Mouse (Mus musculus) myocyte (in vitro differentiated cells): ENCODE measurements at regions not wholly inside any gene's neighbourhood (a gene's known extent, or its start where the extent isn't known, plus 50 kb on each side); places are given as distances from the start of the nearest gene placed in this dataset.

Experiments used
- H3K27me3 ChIP-seq: one replicate; pipeline ENCODE4 v1.6.1; 2011; ENCODE audit not compliant: control insufficient read depth, insufficient read depth, insufficient read length
- H3K36me3 ChIP-seq: one replicate; pipeline ENCODE4 v1.6.1; 2011; ENCODE audit not compliant: control insufficient read depth, insufficient read depth
- H3K4me2 ChIP-seq: one replicate; pipeline ENCODE4 v1.6.1; 2011; ENCODE audit warnings: low read depth, control low read depth
- H3K4me3 ChIP-seq: one replicate; pipeline ENCODE4 v1.5.1; 2011; ENCODE audit warnings: mild to moderate bottlenecking, control low read depth, moderate library complexity
- H3K79me2 ChIP-seq: one replicate; pipeline ENCODE4 v1.6.1; 2011; ENCODE audit not compliant: control insufficient read depth, insufficient read depth
- H3ac ChIP-seq: one replicate; pipeline ENCODE4 v1.6.1; 2011; ENCODE audit not compliant: control insufficient read depth, insufficient read length
- CEBPB ChIP-seq: IDR thresholded peaks from 2 replicates; pipeline ENCODE4 v1.6.1; 2011; ENCODE audit warnings: mild to moderate bottlenecking, moderate library complexity; ENCODE audit not compliant: poor library complexity, insufficient read depth, severe bottlenecking
- E2F4 ChIP-seq: IDR thresholded peaks from one replicate; pipeline ENCODE4 v1.6.1; 2011; ENCODE audit warnings: mild to moderate bottlenecking, control low read depth, moderate library complexity; ENCODE audit not compliant: insufficient read depth
- MAX ChIP-seq: IDR thresholded peaks from one replicate; pipeline ENCODE4 v1.6.1; 2011; ENCODE audit warnings: low read depth, mild to moderate bottlenecking, control low read depth
- MYOD1 ChIP-seq, 3 experiments: IDR thresholded peaks; one replicate each; pipeline ENCODE4 v1.6.1; 2011; ENCODE audit warnings: control low read depth in 2 of 3, low read depth in 2 of 3, mild to moderate bottlenecking in 2 of 3, moderate library complexity in 1 of 3; ENCODE audit not compliant: insufficient read length in 2 of 3, control insufficient read depth in 1 of 3
- MYOG ChIP-seq, 3 experiments: IDR thresholded peaks; one replicate each; pipeline ENCODE4 v1.6.1; 2011; ENCODE audit warnings: control low read depth in 2 of 3, low read depth in 2 of 3, mild to moderate bottlenecking in 2 of 3; ENCODE audit not compliant: insufficient read length in 2 of 3, control insufficient read depth in 1 of 3, insufficient read depth in 1 of 3
- POLR2A ChIP-seq: IDR thresholded peaks from one replicate; pipeline ENCODE4 v1.6.1; 2011; ENCODE audit warnings: low read depth, mild to moderate bottlenecking, control low read depth, moderate library complexity; ENCODE audit not compliant: insufficient read length
- POLR2AphosphoS2 ChIP-seq: IDR thresholded peaks from one replicate; pipeline ENCODE4 v1.6.1; 2011; ENCODE audit warnings: low read depth, control low read depth; ENCODE audit not compliant: insufficient read length
- REST ChIP-seq: IDR thresholded peaks from one replicate; pipeline ENCODE4 v1.6.1; 2011; ENCODE audit warnings: mild to moderate bottlenecking, control low read depth, moderate library complexity; ENCODE audit not compliant: insufficient read depth, insufficient read length
- SRF ChIP-seq: IDR thresholded peaks from one replicate; pipeline ENCODE4 v1.6.1; 2011; ENCODE audit warnings: low read depth; ENCODE audit not compliant: control insufficient read depth, insufficient read length
- TCF12 ChIP-seq: IDR thresholded peaks from one replicate; pipeline ENCODE4 v1.6.1; 2011; ENCODE audit warnings: mild to moderate bottlenecking, control low read depth; ENCODE audit not compliant: poor library complexity, insufficient read depth, severe bottlenecking
- TCF3 ChIP-seq: IDR thresholded peaks from one replicate; pipeline ENCODE4 v1.6.1; 2011; ENCODE audit warnings: low read depth, control low read depth; ENCODE audit not compliant: insufficient read length
- USF1 ChIP-seq: IDR thresholded peaks from one replicate; pipeline ENCODE4 v1.6.1; 2011; ENCODE audit warnings: low read depth, mild to moderate bottlenecking, control low read depth, moderate library complexity

DNA sequence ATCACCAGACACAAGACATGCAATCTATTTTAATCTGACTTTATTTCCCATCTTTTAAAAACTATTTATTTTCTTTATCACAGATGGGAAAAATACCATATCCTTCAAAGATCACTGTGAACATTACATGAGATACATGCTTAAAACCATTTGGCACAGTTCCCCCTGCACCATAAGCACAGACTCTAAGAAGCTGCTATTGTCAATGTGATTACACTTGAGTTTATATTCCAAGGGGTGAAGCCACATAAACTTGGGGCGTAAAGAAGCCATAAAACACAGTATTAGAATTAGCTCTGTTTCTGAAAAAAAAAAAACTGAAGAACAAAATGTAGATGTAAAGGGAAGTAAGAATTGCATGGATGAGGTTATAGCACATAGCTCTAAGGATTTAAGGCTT, 762.1 kb downstream of the Tlr4 start:
- Histone ChIP-seq H3K79me2 (no peaks in the 10 kb centered on the region), H3K36me3 (no peaks in the 10 kb centered on the region), H3K27me3 (no peaks in the 10 kb centered on the region), H3ac (no peak overlapping the region), H3K4me2 (no peak overlapping the region), H3K4me3 (no peak overlapping the region)
- TF ChIP-seq MYOG (IDR thresholded peaks at IDR 0.05; ENCODE audit: control insufficient read depth in 1 of 3, insufficient read depth in 1 of 3, insufficient read length in 2 of 3, low read depth in 2 of 3) (no peak), CEBPB (no peak), E2F4 (no peak), REST (no peak), POLR2AphosphoS2 (no peak), TCF12 (no peak)

DNA sequence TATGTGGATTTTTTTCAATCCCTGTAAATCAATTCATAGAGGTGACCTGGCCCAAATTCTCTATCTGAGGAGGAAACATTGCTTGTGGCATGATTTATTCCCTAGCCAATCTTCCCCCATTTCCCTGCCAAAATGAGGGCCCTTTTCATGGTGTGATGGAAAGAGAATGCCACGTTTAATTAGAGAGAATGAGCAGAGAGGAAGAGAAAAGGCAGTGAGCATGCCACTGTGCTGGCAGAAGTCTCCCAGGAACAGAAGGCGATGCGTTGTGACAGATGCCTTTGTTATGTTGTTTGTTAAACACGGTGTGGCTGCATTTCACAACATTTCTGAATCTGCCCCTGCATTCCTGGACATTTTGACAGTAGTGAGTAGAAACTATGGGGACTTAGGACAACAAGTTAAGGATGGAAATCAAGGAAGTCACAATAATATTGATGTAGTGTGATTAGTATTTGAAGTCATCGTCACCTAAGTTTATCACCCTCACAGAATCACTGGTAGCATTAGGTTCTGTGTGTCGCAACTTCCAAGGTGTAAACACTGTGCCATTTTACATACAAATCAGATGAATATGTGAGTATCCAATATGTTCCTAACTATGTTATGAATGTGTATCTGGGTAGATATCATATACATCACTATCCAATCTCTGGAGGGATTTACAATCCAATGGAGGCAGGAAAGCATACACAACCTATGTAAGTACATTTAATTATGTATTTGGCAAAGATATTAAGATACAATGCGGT, 762.8 kb downstream of the Tlr4 start:
- H3K79me2 ChIP-seq, result no peaks in the 10 kb centered on the region
- no peak overlapping the region for H3K4me2 ChIP-seq
- TF ChIP-seq USF1, result no peak
- no peak for TF ChIP-seq MAX
- no peak for TF ChIP-seq CEBPB
- no peak for TF ChIP-seq TCF3
- TF ChIP-seq MYOD1 (IDR thresholded peaks at IDR 0.05; ENCODE audit: control insufficient read depth in 1 of 3, insufficient read length in 2 of 3, low read depth in 2 of 3), result no peak
- TF ChIP-seq E2F4, result no peak
- no peak for TF ChIP-seq TCF12
- no peaks in the 10 kb centered on the region for H3K27me3 ChIP-seq
- H3K36me3 ChIP-seq, result no peaks in the 10 kb centered on the region
- no peak overlapping the region for H3ac ChIP-seq
- no peak overlapping the region for H3K4me3 ChIP-seq

DNA sequence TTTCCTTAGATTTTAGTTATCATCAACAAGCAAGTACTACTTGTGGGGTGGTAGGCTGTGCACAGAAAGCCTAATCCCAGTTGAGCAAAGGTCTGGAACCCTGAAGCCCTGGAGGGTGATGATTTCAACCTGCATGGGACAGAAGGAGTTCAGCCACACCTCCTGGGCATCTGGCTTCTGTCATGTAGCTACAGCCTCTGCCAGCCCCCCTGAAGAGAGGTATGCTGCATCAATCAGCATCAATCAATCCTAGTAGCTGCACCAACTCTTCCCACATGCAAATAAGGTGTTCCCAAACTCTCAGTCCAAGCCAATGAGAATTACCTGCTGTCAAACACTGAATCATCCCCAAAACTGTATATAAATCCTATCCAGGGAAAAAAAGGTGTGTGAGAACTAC, 779.8 kb downstream of the Tlr4 start:
- H3K36me3 ChIP-seq, result no peaks in the 10 kb centered on the region

DNA sequence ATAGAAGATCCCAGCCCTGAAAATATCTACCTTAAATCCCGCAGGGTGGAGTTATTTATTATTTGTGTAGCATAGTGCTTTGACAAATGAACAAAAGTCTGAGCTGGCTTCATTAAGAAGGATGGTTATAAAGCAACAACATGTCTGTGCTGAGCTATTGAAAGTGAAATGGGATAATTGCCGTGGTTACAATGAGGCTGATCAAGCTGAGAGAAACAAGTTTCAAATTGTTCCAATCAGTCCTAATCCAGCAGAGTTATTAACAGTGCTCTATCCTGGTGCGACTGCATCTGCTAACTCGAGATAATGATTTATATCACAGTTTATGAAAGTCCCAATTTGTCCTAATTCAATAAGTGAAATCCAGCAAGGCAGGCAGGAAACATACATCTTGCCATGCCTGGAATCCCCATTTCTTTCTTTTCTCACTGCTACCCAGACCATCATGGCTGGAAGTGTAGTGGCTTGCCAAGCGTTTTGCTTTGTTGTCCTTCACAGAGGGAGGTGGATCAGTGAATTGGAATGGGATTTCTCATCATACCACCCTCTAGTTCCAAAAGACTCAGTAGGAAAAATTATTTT, 787.2 kb downstream of the Tlr4 start:
- no peaks in the 10 kb centered on the region for H3K36me3 ChIP-seq
- TF ChIP-seq CEBPB (no peak), MAX (no peak), TCF12 (no peak), E2F4 (no peak), POLR2A (no peak), TCF3 (no peak), SRF (no peak), USF1 (no peak), MYOD1 (IDR thresholded peaks at IDR 0.05; ENCODE audit: control insufficient read depth in 1 of 3, insufficient read length in 2 of 3, low read depth in 2 of 3) (no peak), REST (no peak), MYOG (IDR thresholded peaks at IDR 0.05; ENCODE audit: control insufficient read depth in 1 of 3, insufficient read depth in 1 of 3, insufficient read length in 2 of 3, low read depth in 2 of 3) (no peak), POLR2AphosphoS2 (no peak)

More for the DNA sequence above, 779.8 kb downstream of the Tlr4 start:
- H3K4me2 ChIP-seq, result no peak overlapping the region
- no peaks in the 10 kb centered on the region for H3K79me2 ChIP-seq
- no peak for TF ChIP-seq SRF
- no peaks in the 10 kb centered on the region for H3K27me3 ChIP-seq
- H3ac ChIP-seq, result no peak overlapping the region
- H3K4me3 ChIP-seq, result no peak overlapping the region

DNA sequence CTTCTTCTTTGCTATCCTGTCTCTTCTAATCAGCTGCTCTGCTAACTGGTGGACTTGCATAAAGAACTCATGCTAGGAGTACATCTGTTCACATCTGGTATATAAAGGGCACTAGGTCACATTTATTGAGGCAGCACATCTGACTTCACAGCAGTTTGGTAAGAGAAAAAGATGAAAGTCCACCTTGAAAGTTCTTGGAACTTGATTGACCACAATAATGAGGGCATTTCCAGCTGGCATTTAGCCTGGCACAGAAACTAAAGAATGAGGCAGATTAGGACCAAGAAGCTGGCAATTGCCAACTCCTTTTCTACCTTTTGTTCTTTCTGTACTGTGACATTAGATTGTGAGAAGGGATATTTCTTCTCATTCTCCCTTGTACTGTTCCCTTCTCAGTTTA, 799.3 kb downstream of the Tlr4 start:
- no peaks in the 10 kb centered on the region for H3K36me3 ChIP-seq
- no peaks in the 10 kb centered on the region for H3K79me2 ChIP-seq
- no peak overlapping the region for H3K4me2 ChIP-seq
- H3K27me3 ChIP-seq, result no peaks in the 10 kb centered on the region
- H3ac ChIP-seq, result no peak overlapping the region
- H3K4me3 ChIP-seq, result no peak overlapping the region
- TF ChIP-seq USF1 (no peak), MYOG (IDR thresholded peaks at IDR 0.05; ENCODE audit: control insufficient read depth in 1 of 3, insufficient read depth in 1 of 3, insufficient read length in 2 of 3, low read depth in 2 of 3) (no peak), E2F4 (no peak), SRF (no peak), REST (no peak), TCF12 (no peak)

More for the DNA sequence above, 787.2 kb downstream of the Tlr4 start:
- no peak overlapping the region for H3ac ChIP-seq
- no peaks in the 10 kb centered on the region for H3K79me2 ChIP-seq
- H3K4me2 ChIP-seq, result no peak overlapping the region
- no peak overlapping the region for H3K4me3 ChIP-seq
- no peaks in the 10 kb centered on the region for H3K27me3 ChIP-seq
